Mouse (Mus musculus) CH12.LX (cell line): ENCODE measurements at regions not wholly inside any gene's neighbourhood (a gene's known extent, or its start where the extent isn't known, plus 50 kb on each side); places are given as distances from the start of the nearest gene placed in this dataset.

ENCODE experiments used
- CTCF ChIP-seq, 2 experiments: IDR thresholded peaks in 1 of 2; conservative IDR thresholded peaks in 1 of 2; 2 replicates each; pipeline ENCODE4 v1.5.1; 2011 to 2012; ENCODE audit warnings: low read depth in 2 of 2, low read length in 2 of 2, improper control_type of control experiment in 1 of 2, inconsistent platforms in 1 of 2, mild to moderate bottlenecking in 1 of 2, moderate library complexity in 1 of 2
- ELF1 ChIP-seq: IDR thresholded peaks from 2 replicates; pipeline ENCODE4 v1.6.1; 2014; ENCODE audit warnings: low read depth, mild to moderate bottlenecking, inconsistent platforms, low read length, improper control_type of control experiment
- EP300 ChIP-seq: IDR thresholded peaks from 2 replicates; pipeline ENCODE4 v1.6.1; 2011; ENCODE audit warnings: low read length, improper control_type of control experiment
- HCFC1 ChIP-seq: IDR thresholded peaks from 2 replicates; pipeline ENCODE4 v1.6.1; 2012; ENCODE audit warnings: low read depth, mild to moderate bottlenecking, inconsistent platforms, low read length, improper control_type of control experiment
- MAX ChIP-seq: IDR thresholded peaks from 2 replicates; pipeline ENCODE4 v1.6.1; 2011; ENCODE audit warnings: low read length, improper control_type of control experiment
- NRF1 ChIP-seq: IDR thresholded peaks from 2 replicates; pipeline ENCODE4 v1.6.1; 2014; ENCODE audit warnings: low read depth, mild to moderate bottlenecking, inconsistent platforms, low read length, improper control_type of control experiment, moderate library complexity
- POLR2A ChIP-seq: IDR thresholded peaks from 2 replicates; pipeline ENCODE4 v1.6.1; 2011; ENCODE audit warnings: low read depth, mild to moderate bottlenecking, improper control_type of control experiment, low read length
- POLR2AphosphoS2 ChIP-seq: IDR thresholded peaks from 2 replicates; pipeline ENCODE4 v1.6.1; 2011; ENCODE audit warnings: low read depth, low read length, improper control_type of control experiment
- USF1 ChIP-seq: IDR thresholded peaks from 2 replicates; pipeline ENCODE4 v1.6.1; 2014; ENCODE audit warnings: low read depth, mild to moderate bottlenecking, inconsistent platforms, low read length, improper control_type of control experiment
- ZC3H11A ChIP-seq: IDR thresholded peaks from 2 replicates; pipeline ENCODE4 v1.6.1; 2012; ENCODE audit warnings: low read depth, mild to moderate bottlenecking, inconsistent platforms, low read length, improper control_type of control experiment
- ZKSCAN1 ChIP-seq: IDR thresholded peaks from 2 replicates; pipeline ENCODE4 v1.6.1; 2012; ENCODE audit warnings: low read depth, inconsistent platforms, low read length, improper control_type of control experiment, borderline replicate concordance
- ZMIZ1 ChIP-seq: IDR thresholded peaks from 2 replicates; pipeline ENCODE4 v1.6.1; 2012; ENCODE audit warnings: low read depth, mild to moderate bottlenecking, inconsistent platforms, low read length, improper control_type of control experiment

DNA sequence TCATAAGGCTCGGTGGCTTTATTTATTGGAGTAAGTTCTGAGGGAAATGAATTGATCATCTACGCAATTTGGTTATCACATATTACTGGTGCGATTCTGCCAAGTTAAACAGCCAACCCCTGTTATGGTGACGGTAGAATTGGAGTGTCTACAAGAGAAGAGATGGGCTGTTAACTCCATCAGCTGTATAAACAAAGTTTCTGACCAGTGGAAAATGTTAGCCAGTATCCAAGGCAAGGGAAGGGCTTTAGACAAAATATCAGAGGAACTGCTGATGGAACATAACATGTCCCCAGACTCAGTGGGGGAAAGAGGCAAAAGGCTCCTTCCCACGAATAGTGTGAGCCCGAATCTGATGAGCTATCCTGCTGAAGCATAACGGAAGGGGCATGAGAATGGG, 560.9 kb downstream of the Ebf1 start:
- no peak for TF ChIP-seq POLR2AphosphoS2
- no peak for TF ChIP-seq ZC3H11A
- TF ChIP-seq HCFC1, result no peak
- no peak for TF ChIP-seq CTCF (conservative IDR thresholded peaks at IDR 0.05 in 1 of 2, IDR thresholded peaks at IDR 0.05 in 1 of 2; ENCODE audit: low read depth in 2 of 2, low read length in 2 of 2)
- TF ChIP-seq USF1, result no peak
- no peak for TF ChIP-seq ZMIZ1
- TF ChIP-seq MAX, result no peak
- TF ChIP-seq EP300, result no peak
- no peak for TF ChIP-seq POLR2A
- TF ChIP-seq ELF1, result no peak
- no peak for TF ChIP-seq ZKSCAN1
- TF ChIP-seq NRF1, result no peak
